Mouse (Mus musculus) limb, embryonic 10.5 days (tissue): ENCODE results near the gene Nrxn2. TPM values are rescaled to one million over a fixed set of nuclear protein-coding genes. Genes with fewer than 3 reads are reported as not detected.

Experiments
- DNase-seq: peaks from one replicate; pipeline ENCODE4 v3.0.0-alpha.2; 2017; ENCODE audit warnings: low spot score
- H3K27ac ChIP-seq: fragments of 300-500 bp; sonication (generic); 2 replicates; pipeline ENCODE4 v1.5.1; 2016; ENCODE audit warnings: mild to moderate bottlenecking
- H3K27me3 ChIP-seq: fragments of 300-500 bp; sonication (generic); 2 replicates; pipeline ENCODE4 v1.6.1; 2016; ENCODE audit warnings: low read depth, mild to moderate bottlenecking; ENCODE audit not compliant: poor library complexity, severe bottlenecking
- H3K36me3 ChIP-seq: fragments of 300-500 bp; sonication (generic); 2 replicates; pipeline ENCODE4 v1.6.1; 2016; ENCODE audit warnings: mild to moderate bottlenecking, moderate library complexity
- H3K4me1 ChIP-seq: fragments of 300-500 bp; sonication (generic); 2 replicates; pipeline ENCODE4 v1.6.1; 2016
- H3K4me3 ChIP-seq: fragments of 300-500 bp; sonication (generic); 2 replicates; pipeline ENCODE4 v1.5.1; 2016; ENCODE audit warnings: mild to moderate bottlenecking, moderate library complexity
- H3K9me3 ChIP-seq: fragments of 300-500 bp; sonication (generic); replicated peaks from 2 replicates; pipeline ENCODE4 v1.6.1; 2016; ENCODE audit warnings: mild to moderate bottlenecking
- WGBS: fragments of 180-500 bp; shearing (Covaris S2); methylation state at CpG from one replicate; pipeline ENCODE4 v1.1.7; 2016; 5-methylcytosine and 5-hydroxymethylcytosine counted together
- polyA plus RNA-seq: library from polyadenylated mRNA; unstranded; fragments of >200 nt; fragmentation: Nextera tagmentation; extraction: Ambion mirVana; gene quantifications from 2 replicates; pipeline ENCODE4 v1.2.1, GENCODE M21; 2016

Gene Nrxn2
- polyA plus RNA-seq, 1 experiment from 2014 or later = 1.5 TPM

DNA sequence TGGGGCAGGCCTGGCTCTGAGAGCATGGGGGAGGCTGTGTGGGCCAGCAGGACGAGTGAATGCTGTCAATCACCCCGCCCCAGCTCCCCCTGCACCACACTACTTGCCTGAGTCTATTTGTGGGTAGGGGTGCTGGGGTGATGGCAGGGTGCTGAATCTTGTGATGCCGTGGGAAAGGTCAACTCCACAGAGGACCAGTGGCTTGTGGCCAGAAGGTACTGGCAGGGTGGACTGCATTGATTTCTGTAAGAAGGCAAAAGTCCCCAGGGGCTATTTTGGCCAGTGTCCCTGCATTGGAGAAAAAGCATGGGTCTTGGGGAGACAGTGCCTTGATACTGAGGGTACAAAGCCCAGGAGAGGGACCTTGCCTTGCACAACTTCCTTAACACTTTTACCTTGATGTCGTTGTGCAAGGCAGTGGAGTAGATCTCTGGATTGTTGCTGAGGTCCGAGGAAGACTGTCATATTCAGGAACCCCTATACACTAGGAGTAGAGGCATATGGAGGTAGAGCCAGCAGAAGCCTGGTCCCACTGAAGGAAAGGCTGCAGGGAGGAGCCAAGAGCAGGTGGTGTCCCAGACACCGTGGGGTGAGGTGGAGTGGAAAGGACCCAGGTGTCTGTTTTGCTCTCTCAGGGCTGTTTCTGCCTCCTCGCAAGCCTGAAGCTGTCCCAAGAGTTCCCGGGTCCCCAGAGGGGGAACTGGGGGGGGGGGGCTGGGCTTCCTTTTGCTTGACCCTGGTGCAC lies 5.8 kb downstream of the Nrxn2 start:
- DNase-seq = no peak
- Histone ChIP-seq H3K4me1 (peaks cover 23% of the 10 kb centered on the region), H3K9me3 (no peaks in the 10 kb centered on the region), H3K27me3 (peaks cover 100% of the 10 kb centered on the region), H3K4me3 (no peak overlapping the region), H3K36me3 (no peaks in the 10 kb centered on the region), H3K27ac (no peak overlapping the region)
- 74% methylated on average over 8 of the region's 8 CpGs for WGBS

DNA sequence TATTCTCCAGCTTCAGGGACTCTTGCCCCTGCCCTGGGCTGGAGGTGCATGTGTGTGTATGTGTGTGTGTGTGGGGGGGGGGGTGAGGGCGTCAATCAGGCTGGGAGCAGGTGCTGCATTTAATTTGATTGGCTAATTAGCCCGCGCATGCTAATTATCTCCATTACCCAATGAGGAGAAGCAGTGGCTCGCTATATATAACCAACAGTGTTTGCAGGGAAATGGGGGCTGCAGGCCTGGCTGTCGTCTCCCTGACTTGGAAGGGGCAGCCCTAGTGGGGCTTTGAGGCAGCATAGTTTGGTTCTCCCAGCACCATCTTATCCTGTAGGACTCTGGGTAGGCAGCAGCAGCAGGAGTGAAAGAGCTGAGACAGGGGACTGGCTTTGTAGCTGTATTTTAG lies 7.1 kb downstream of the Nrxn2 start:
- Histone ChIP-seq H3K9me3 (no peaks in the 10 kb centered on the region), H3K27ac (no peak overlapping the region), H3K4me3 (no peak overlapping the region), H3K27me3 (peaks cover 100% of the 10 kb centered on the region), H3K4me1 (peaks cover 23% of the 10 kb centered on the region), H3K36me3 (no peaks in the 10 kb centered on the region)
- DNase-seq = no peak
- 48% methylated on average over 5 of the region's 5 CpGs for WGBS

DNA sequence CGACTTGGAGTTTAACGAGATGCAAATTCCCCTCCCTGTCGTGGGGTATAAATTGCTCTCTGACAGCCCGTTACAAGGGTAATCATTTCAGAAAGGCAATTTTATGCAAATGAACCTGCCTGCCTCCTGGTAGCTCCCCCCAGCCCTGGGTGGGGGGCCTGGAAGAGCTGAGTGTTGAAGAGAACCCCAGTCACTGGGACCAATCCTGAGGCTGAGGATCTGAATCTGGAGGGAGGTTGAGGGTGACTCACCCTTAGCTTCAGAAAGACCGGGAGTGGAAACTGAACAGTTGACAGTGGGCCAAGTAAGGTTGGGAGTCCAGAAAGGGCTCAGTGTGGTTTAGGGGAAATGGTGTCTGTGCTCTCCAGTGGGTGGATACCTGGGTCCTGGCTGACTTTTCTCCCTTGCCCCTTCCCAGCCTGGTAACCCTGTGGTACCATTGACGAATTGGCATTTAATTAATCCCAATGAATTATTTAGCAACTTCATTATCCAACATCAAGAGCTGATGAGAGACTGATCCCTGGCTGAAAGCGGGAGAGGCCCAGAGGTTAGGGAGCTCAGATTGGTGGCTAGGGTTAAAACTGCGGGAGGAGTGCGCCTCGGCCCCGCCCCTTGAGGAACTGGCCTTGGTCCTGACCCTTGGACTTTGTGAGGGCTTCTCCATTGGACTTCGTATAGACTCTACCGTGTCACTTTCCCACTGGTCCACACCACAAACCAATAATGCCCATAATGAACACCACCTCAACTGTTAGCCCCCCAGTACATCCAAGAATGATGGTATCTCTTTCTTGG lies 8.4 kb downstream of the Nrxn2 start:
- no peaks in the 10 kb centered on the region for H3K36me3 ChIP-seq
- peaks cover 97% of the 10 kb centered on the region for H3K27me3 ChIP-seq
- WGBS = 22% methylated on average over 13 of the region's 13 CpGs
- no peak overlapping the region for H3K4me3 ChIP-seq
- no peaks in the 10 kb centered on the region for H3K9me3 ChIP-seq
- H3K4me1 ChIP-seq = peaks cover 23% of the 10 kb centered on the region
- peak; percentile 87 for DNase-seq
- no peak overlapping the region for H3K27ac ChIP-seq

GRCm38 (mm10) chr19:6427653-6428434 lies 9.3 kb downstream of the Nrxn2 start:
- no peaks in the 10 kb centered on the region for H3K36me3 ChIP-seq
- 1% methylated on average over 92 of the region's 94 CpGs for WGBS
- H3K4me1 ChIP-seq = peaks cover 19% of the 10 kb centered on the region
- H3K4me3 ChIP-seq = peak overlapping the region; percentile 49
- H3K27ac ChIP-seq = no peak overlapping the region
- peak; percentile 69 for DNase-seq
- no peaks in the 10 kb centered on the region for H3K9me3 ChIP-seq
- peaks cover 87% of the 10 kb centered on the region for H3K27me3 ChIP-seq

DNA sequence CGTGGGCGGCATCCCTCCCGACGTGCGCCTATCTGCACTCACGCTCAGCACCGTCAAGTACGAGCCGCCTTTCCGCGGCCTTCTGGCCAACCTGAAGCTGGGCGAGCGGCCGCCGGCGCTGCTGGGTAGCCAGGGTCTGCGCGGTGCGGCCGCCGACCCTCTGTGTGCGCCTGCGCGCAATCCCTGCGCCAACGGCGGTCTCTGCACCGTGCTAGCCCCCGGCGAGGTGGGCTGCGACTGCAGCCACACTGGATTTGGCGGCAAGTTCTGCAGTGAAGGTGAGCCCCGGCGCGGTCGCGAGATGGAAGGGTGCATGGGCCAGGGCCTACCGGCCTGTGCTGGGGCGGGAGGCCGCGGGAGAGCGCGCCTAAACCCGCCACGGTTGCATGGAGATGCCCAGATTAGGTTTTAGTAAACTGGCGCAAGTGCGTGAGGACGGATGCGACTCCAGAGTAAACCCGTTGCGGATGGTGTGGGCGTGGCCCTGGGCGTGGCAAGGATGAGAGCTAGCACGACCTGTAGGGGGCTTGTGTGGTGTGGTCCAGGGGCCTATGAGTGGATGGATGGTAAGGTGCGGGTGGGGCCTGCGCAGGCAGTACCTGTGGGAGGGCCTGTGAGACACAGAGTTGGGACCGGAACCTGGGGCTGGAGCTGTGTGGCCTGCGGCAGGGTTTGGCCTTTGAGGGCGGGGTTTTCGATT lies 10.1 kb downstream of the Nrxn2 start:
- Histone ChIP-seq H3K4me3 (peak overlapping the region; percentile 49), H3K4me1 (peaks cover 19% of the 10 kb centered on the region), H3K27me3 (peaks cover 84% of the 10 kb centered on the region), H3K36me3 (no peaks in the 10 kb centered on the region), H3K9me3 (no peaks in the 10 kb centered on the region), H3K27ac (no peak overlapping the region)
- WGBS = under 1% methylated on average over 60 of the region's 60 CpGs
- peak; percentile 67 for DNase-seq

GRCm38 (mm10) chr19:6443016-6443415 lies 24.5 kb downstream of the Nrxn2 start:
- whole genome bisulfite sequencing = 78% methylated on average over 10 of the region's 10 CpGs
- H3K9me3 ChIP-seq = no peaks in the 10 kb centered on the region
- no peaks in the 10 kb centered on the region for H3K36me3 ChIP-seq
- no peak overlapping the region for H3K27ac ChIP-seq
- peaks cover 21% of the 10 kb centered on the region for H3K4me1 ChIP-seq
- no peak overlapping the region for H3K4me3 ChIP-seq
- H3K27me3 ChIP-seq = peaks cover 48% of the 10 kb centered on the region
- no peak for DNase-seq

GRCm38 (mm10) chr19:6445761-6446423 lies 27.4 kb downstream of the Nrxn2 start:
- Histone ChIP-seq H3K4me1 (peaks cover 28% of the 10 kb centered on the region), H3K27me3 (peaks cover 77% of the 10 kb centered on the region), H3K36me3 (no peaks in the 10 kb centered on the region), H3K9me3 (no peaks in the 10 kb centered on the region), H3K4me3 (no peak overlapping the region), H3K27ac (no peak overlapping the region)
- DNase-seq = no peak
- 35% methylated on average over 10 of the region's 10 CpGs for WGBS

GRCm38 (mm10) chr19:6446736-6447437 lies 28.4 kb downstream of the Nrxn2 start:
- 53% methylated on average over 7 of the region's 7 CpGs for WGBS
- Histone ChIP-seq H3K9me3 (no peaks in the 10 kb centered on the region), H3K27me3 (peaks cover 76% of the 10 kb centered on the region), H3K4me3 (no peak overlapping the region), H3K4me1 (peaks cover 30% of the 10 kb centered on the region), H3K27ac (no peak overlapping the region), H3K36me3 (no peaks in the 10 kb centered on the region)
- DNase-seq = no peak

DNA sequence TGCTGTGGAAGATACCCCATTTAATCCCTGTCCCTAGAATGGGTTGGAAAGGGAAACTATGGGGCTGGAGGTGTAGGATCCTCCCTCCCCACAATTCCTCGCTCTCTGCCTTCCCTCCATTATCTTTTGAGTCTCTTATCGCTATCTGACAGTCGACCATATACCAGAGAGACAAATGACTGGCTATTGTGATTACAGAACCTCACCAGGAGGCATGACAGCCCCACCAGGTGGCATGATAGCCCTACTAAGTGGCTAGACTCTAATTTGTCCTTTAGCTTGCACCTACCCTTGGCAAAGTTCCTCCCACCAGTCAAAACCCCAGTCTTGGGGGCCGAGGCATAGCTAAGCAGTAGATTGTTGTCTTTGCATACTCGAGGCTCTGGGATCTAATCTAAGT lies 30.2 kb downstream of the Nrxn2 start:
- Histone ChIP-seq H3K27me3 (peaks cover 77% of the 10 kb centered on the region), H3K4me3 (0 out of 2 replicates have a peak overlapping the region, but pooled peaks have one; percentile 26), H3K27ac (no peak overlapping the region), H3K9me3 (no peaks in the 10 kb centered on the region), H3K36me3 (no peaks in the 10 kb centered on the region), H3K4me1 (peaks cover 43% of the 10 kb centered on the region)
- DNase-seq = no peak
- 40% methylated on average over 5 of the region's 5 CpGs for WGBS

DNA sequence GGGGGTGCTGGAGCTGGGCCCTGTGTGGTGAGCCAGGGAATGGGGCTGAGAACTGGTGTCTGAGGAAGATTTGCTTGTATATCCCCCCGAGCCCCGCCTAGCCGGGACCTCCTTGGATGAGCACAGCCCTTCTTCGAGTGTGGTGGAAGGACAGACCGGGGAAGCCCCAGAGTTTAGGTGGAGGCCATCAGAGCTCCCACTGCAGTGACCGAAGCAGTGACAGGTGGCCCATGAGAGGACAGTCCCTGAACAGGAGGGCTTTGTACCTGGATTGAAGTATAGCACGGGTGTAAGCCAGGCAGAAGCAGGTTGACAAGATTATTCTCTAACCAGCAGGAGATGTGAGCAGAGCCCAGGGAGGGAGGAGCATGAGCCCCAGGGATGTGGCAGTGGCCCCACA lies 31.3 kb downstream of the Nrxn2 start:
- Histone ChIP-seq H3K36me3 (no peaks in the 10 kb centered on the region), H3K4me1 (peaks cover 43% of the 10 kb centered on the region), H3K4me3 (no peak overlapping the region), H3K9me3 (no peaks in the 10 kb centered on the region), H3K27ac (no peak overlapping the region), H3K27me3 (peaks cover 74% of the 10 kb centered on the region)
- 80% methylated on average over 7 of the region's 7 CpGs for WGBS
- no peak for DNase-seq

DNA sequence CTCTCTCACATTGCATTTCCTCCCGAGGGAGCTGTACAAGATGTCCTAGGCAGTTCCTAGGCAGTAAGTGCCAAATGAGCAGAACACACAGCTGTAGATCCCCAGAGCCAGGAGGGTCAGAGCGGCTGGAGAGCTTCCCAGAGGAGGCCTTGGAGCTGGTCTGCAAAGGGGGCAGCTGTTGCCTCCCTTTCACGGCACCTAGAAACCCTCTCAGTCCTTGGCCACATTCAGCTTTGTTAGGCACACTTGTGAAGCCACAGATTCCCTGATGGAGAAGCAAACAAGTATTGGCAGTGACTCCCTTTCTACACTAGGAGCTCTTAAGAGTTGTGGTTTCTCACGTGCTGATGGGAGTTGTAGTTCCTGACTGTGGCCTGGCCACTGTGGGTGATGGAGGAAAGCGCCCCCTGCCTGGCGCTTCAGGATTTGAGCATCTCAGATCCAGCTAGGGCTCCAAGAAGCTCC lies 33.5 kb downstream of the Nrxn2 start:
- Histone ChIP-seq H3K4me3 (no peak overlapping the region), H3K27me3 (peaks cover 59% of the 10 kb centered on the region), H3K27ac (peak overlapping the region; percentile 38), H3K36me3 (no peaks in the 10 kb centered on the region), H3K9me3 (no peaks in the 10 kb centered on the region), H3K4me1 (peaks cover 30% of the 10 kb centered on the region)
- peak; percentile 68 for DNase-seq
- WGBS = 29% methylated on average over 6 of the region's 6 CpGs
